Mouse (Mus musculus): ENCODE data around the gene Tssk3. TPM values are rescaled to one million over a fixed set of nuclear protein-coding genes. Genes with fewer than 3 reads are reported as not detected.

The Tssk3 gene
- polyA plus RNA-seq, 1 experiment, result not detected

DNA sequence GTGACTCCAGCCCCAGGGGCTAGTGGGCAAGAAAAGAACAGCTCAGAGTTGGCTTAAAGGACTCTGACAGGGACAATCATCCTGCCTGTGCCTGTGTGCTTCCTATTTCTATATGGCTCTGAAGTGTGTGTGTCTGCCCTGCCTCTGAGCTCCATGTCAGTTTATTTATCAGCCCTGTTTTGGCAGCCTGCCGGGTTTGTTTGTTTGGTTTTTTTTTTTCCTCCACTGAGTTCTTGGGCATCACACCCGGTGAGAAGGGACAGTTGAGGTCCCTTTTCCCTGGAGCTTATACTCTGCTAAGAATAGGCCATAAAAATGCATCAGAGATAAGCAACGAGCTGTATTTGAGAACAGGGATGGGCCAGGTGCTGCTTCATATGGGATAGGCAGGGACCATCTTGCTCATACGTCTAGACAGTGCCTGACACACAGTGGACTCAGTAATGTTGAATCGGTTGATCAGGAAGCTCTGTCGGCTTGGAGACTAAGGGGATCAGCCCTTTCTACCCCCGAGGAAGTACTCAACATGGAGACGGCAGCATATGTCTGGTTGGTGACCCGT, 11.6 kb upstream of the Tssk3 start:
- Histone ChIP-seq H3K4me3 (ENCODE audit: control insufficient read depth, insufficient read depth, low read length) (no peak overlapping the region), H3K36me3 (ENCODE audit: control insufficient read depth, insufficient read depth, low read length) (no peaks in the 10 kb centered on the region), H3K4me1 (replicated peaks; ENCODE audit: control insufficient read depth, insufficient read depth, low read length) (peaks cover 17% of the 10 kb centered on the region), H3K27me3 (ENCODE audit: control insufficient read depth, insufficient read depth, low read length) (no peaks in the 10 kb centered on the region), H3K27ac (ENCODE audit: control insufficient read depth, insufficient read depth, low read length) (no peak overlapping the region)
- DNase-seq, result no peak
- WGBS, result 69% methylated on average over 9 of the region's 9 CpGs
- TF ChIP-seq CTCF (IDR thresholded peaks at IDR 0.05; ENCODE audit: borderline replicate concordance, control insufficient read depth, extremely low read depth, insufficient read depth, low read length, poor library complexity) (no peak), POLR2A (IDR thresholded peaks at IDR 0.05; ENCODE audit: control insufficient read depth, extremely low read depth, insufficient read depth, low read length, poor library complexity) (no peak)

DNA sequence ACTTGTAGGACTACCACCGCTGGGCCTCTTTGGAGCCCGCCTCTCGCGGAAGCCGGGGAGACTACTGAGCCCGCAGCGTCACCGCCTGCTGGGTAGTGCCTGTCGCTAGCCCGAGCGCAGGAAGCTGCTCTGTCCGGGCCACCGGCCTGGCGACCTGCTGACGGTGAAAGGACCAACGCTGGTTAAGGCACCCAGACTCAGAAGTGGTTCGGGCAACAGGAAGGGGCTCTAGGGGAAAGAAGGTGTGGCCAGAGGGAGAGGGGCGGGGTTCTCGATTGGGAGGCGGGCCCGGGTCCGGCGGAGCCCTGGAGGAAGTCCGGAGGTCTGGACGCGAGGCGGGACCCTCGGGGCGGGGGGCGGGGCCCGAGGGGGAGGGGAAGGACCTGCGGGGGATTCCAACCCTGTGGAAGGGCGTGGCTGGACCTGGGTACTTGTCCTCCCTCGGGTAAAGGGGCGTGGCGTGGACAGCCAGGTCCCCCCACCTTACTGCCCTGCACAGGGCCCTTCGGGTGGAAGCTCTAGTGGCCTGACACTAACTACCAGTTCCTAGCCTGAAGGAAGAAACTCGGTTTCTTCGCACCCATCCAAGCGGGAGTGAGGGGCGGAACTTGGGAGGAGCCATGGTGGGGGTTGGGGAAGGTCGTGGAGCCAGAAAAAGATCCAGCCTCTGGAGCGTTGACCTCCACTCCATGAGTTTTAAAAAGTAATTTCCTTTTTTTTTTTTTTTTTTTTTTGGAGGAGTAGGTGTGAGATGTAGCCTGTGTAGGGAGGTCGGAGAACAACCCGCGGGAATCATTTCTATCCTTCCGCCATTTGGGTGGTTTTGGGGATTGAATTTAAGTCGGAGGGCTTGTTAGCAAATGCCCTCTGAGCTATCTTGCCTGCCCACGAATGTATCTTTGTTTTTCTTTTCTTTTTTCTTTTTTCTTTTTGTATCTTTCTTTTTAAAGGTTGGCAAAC, 10.1 kb upstream of the Tssk3 start:
- peak; percentile 84 for DNase-seq
- WGBS, result 4% methylated on average over 49 of the region's 49 CpGs
- Histone ChIP-seq H3K27ac (ENCODE audit: control insufficient read depth, insufficient read depth, low read length) (no peak overlapping the region), H3K36me3 (ENCODE audit: control insufficient read depth, insufficient read depth, low read length) (no peaks in the 10 kb centered on the region), H3K27me3 (ENCODE audit: control insufficient read depth, insufficient read depth, low read length) (no peaks in the 10 kb centered on the region), H3K4me1 (replicated peaks; ENCODE audit: control insufficient read depth, insufficient read depth, low read length) (peaks cover 30% of the 10 kb centered on the region), H3K4me3 (ENCODE audit: control insufficient read depth, insufficient read depth, low read length) (peak overlapping the region; percentile 50)
- TF ChIP-seq CTCF (IDR thresholded peaks at IDR 0.05; ENCODE audit: borderline replicate concordance, control insufficient read depth, extremely low read depth, insufficient read depth, low read length, poor library complexity), result no peak
- no peak for TF ChIP-seq POLR2A (IDR thresholded peaks at IDR 0.05; ENCODE audit: control insufficient read depth, extremely low read depth, insufficient read depth, low read length, poor library complexity)

DNA sequence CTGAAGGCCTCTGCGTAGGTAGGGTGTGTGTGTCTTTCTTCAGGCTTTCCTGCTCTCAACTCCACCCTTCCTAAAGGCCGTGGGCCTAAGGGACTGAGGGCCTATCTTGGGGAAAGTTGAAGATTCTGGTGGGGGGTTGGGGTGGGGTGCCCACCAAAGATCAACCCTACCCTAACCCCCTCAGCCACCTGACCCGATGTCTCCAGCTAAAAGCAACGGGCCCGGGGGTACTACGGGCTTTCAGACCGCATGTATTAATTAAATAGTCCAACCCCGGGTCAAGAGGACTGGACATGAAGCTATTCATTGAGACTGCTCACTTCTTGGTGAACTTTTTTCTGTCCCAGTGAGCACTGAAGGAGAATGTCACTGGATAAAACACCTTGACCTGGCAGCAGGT, 9.2 kb upstream of the Tssk3 start:
- H3K4me3 ChIP-seq (ENCODE audit: control insufficient read depth, insufficient read depth, low read length), result no peak overlapping the region
- no peak for DNase-seq
- TF ChIP-seq CTCF (IDR thresholded peaks at IDR 0.05; ENCODE audit: borderline replicate concordance, control insufficient read depth, extremely low read depth, insufficient read depth, low read length, poor library complexity), result no peak
- TF ChIP-seq POLR2A (IDR thresholded peaks at IDR 0.05; ENCODE audit: control insufficient read depth, extremely low read depth, insufficient read depth, low read length, poor library complexity), result no peak
- no peaks in the 10 kb centered on the region for H3K27me3 ChIP-seq (ENCODE audit: control insufficient read depth, insufficient read depth, low read length)
- H3K36me3 ChIP-seq (ENCODE audit: control insufficient read depth, insufficient read depth, low read length), result no peaks in the 10 kb centered on the region
- WGBS, result 89% methylated on average over 8 of the region's 8 CpGs
- peaks cover 32% of the 10 kb centered on the region for H3K4me1 ChIP-seq (replicated peaks; ENCODE audit: control insufficient read depth, insufficient read depth, low read length)
- H3K27ac ChIP-seq (ENCODE audit: control insufficient read depth, insufficient read depth, low read length), result no peak overlapping the region

DNA sequence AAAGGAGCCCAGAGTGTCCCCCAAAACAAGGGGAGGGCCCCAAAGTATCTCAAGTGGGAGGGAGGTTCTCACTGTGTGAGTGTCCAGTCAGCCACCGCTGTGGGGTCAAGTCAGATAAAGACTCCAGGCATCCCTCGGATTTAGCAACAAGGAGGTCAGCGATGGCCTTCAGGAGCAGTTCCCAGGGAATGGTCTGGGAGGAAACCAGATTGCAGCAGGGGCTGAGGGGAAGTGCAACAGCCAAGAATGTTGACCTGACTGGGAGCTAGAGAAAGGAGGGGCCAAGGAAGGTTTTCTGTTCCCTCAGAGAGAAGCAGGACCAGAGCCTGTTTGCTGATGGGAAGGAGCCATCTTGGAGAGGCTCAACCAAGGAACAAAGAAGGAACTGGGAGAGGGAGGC, 8.1 kb upstream of the Tssk3 start:
- WGBS, result 99% methylated on average over 3 of the region's 3 CpGs
- no peak for TF ChIP-seq POLR2A (IDR thresholded peaks at IDR 0.05; ENCODE audit: control insufficient read depth, extremely low read depth, insufficient read depth, low read length, poor library complexity)
- no peaks in the 10 kb centered on the region for H3K27me3 ChIP-seq (ENCODE audit: control insufficient read depth, insufficient read depth, low read length)
- no peak overlapping the region for H3K27ac ChIP-seq (ENCODE audit: control insufficient read depth, insufficient read depth, low read length)
- no peak overlapping the region for H3K4me3 ChIP-seq (ENCODE audit: control insufficient read depth, insufficient read depth, low read length)
- no peak for DNase-seq
- peaks cover 32% of the 10 kb centered on the region for H3K4me1 ChIP-seq (replicated peaks; ENCODE audit: control insufficient read depth, insufficient read depth, low read length)
- H3K36me3 ChIP-seq (ENCODE audit: control insufficient read depth, insufficient read depth, low read length), result no peaks in the 10 kb centered on the region

DNA sequence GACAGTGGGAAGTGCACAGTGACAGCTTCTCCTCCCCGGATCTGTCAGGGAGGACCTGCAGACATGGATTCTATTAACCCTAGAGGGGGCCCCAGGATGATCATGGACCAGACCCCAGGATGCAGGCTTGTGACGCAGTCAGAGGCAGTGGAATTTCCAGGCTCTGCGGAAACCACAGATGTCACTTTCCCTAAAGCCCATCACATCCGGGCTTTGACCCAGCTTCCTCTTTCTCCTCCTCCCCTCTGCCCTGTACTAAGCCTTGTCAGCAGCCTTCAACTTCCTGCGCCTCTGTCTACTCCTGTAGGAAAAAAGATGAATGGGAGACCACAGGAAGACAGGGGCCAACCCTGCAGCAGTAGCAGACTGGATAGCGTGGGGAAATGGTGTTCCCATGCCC, 5.8 kb upstream of the Tssk3 start:
- H3K27ac ChIP-seq (ENCODE audit: control insufficient read depth, insufficient read depth, low read length), result no peak overlapping the region
- H3K4me3 ChIP-seq (ENCODE audit: control insufficient read depth, insufficient read depth, low read length), result no peak overlapping the region
- WGBS, result 8% methylated on average over 6 of the region's 6 CpGs
- no peaks in the 10 kb centered on the region; the same call in 1 of the 2 replicates for H3K27me3 ChIP-seq (ENCODE audit: control insufficient read depth, insufficient read depth, low read length)
- TF ChIP-seq CTCF (IDR thresholded peaks at IDR 0.05; ENCODE audit: borderline replicate concordance, control insufficient read depth, extremely low read depth, insufficient read depth, low read length, poor library complexity), result no peak
- no peak for TF ChIP-seq POLR2A (IDR thresholded peaks at IDR 0.05; ENCODE audit: control insufficient read depth, extremely low read depth, insufficient read depth, low read length, poor library complexity)
- no peaks in the 10 kb centered on the region for H3K36me3 ChIP-seq (ENCODE audit: control insufficient read depth, insufficient read depth, low read length)
- DNase-seq, result peak; percentile 20
- H3K4me1 ChIP-seq (replicated peaks; ENCODE audit: control insufficient read depth, insufficient read depth, low read length), result peaks cover 26% of the 10 kb centered on the region

DNA sequence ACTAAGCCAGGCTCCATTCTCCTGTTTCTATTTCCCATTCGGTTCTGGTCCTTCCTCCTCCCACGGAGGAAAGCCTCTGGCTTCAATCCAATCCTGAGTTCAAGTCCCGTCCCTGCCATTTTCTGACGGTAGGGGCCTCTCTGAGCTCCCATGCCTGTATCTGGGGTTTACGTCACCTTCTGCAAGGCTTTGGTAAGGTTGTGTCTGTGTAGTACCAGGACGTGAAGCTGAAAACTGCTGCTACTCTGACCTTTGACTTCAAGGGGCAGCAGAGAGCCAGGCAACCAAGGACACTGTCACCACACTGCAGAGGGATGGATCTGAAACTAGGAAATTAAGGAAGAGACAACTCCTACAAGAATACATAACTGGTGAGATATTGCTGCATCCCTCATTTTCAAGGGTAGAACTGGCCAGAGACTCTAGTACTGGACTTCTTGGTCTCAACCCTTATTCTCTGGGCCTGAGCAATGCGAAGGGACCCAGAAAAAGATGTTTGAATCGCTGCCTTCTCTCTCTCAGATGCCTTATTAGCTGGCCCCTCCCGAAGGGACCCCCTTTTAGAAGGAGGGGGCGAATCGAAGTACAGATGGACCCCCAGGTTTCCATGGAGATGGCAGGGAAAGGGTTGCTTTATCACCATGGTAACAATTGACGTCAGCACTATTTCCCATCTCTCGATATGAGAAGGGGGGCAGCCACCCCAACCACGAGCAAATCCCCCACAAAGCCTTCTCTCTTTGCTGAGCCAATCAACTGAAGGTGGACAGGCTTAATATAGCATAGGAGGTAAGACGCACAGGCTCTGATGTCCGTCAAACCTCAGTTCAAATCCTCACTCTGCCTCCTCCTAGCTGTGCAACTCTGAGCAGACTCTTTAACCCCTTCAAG, 5.1 kb upstream of the Tssk3 start:
- Histone ChIP-seq H3K36me3 (ENCODE audit: control insufficient read depth, insufficient read depth, low read length) (no peaks in the 10 kb centered on the region), H3K27ac (ENCODE audit: control insufficient read depth, insufficient read depth, low read length) (no peak overlapping the region), H3K4me3 (ENCODE audit: control insufficient read depth, insufficient read depth, low read length) (no peak overlapping the region), H3K27me3 (ENCODE audit: control insufficient read depth, insufficient read depth, low read length) (no peaks in the 10 kb centered on the region; the same call in 1 of the 2 replicates), H3K4me1 (replicated peaks; ENCODE audit: control insufficient read depth, insufficient read depth, low read length) (peaks cover 26% of the 10 kb centered on the region)
- WGBS, result 27% methylated on average over 16 of the region's 16 CpGs
- no peak for DNase-seq
- no peak for TF ChIP-seq POLR2A (IDR thresholded peaks at IDR 0.05; ENCODE audit: control insufficient read depth, extremely low read depth, insufficient read depth, low read length, poor library complexity)
- TF ChIP-seq CTCF (IDR thresholded peaks at IDR 0.05; ENCODE audit: borderline replicate concordance, control insufficient read depth, extremely low read depth, insufficient read depth, low read length, poor library complexity), result no peak
